Mouse (Mus musculus) kidney, postnatal 0 days (tissue): ENCODE data around the gene Supt4a. TPM values are rescaled to one million over a fixed set of nuclear protein-coding genes. Genes with fewer than 3 reads are reported as not detected.

Source experiments
- ATAC-seq: fragments of 200-750 bp; cut with Nextera tagmentation; replicated peaks from 2 replicates; pipeline ENCODE4 v1.8.0; 2017; ENCODE audit warnings: low read depth, moderate number of reproducible peaks, moderate TSS enrichment, moderate library complexity; ENCODE audit not compliant: low FRiP score
- DNase-seq: peaks from one replicate; pipeline ENCODE4 v3.0.0-alpha.2; 2016; ENCODE audit warnings: low spot score
- H3K27ac ChIP-seq: fragments of 300-500 bp; sonication (generic); 2 replicates; pipeline ENCODE4 v1.5.1; 2014; ENCODE audit warnings: mild to moderate bottlenecking
- H3K27me3 ChIP-seq: fragments of 300-500 bp; sonication (generic); 2 replicates; pipeline ENCODE4 v1.6.1; 2014; ENCODE audit warnings: low read length, mixed read lengths; ENCODE audit not compliant: insufficient read depth
- H3K36me3 ChIP-seq: fragments of 300-500 bp; sonication (generic); 2 replicates; pipeline ENCODE4 v1.6.1; 2014; ENCODE audit warnings: low read length, mixed read lengths; ENCODE audit not compliant: insufficient read depth
- H3K4me1 ChIP-seq: fragments of 300-500 bp; sonication (generic); replicated peaks from 2 replicates; pipeline ENCODE4 v1.6.1; 2014; ENCODE audit warnings: antibody characterized with exemption, low read length, mixed read lengths; ENCODE audit not compliant: insufficient read depth
- H3K4me2 ChIP-seq: fragments of 300-500 bp; sonication (generic); 2 replicates; pipeline ENCODE4 v1.6.1; 2014; ENCODE audit warnings: mild to moderate bottlenecking, low read length, moderate library complexity, mixed read lengths
- H3K4me3 ChIP-seq: fragments of 300-500 bp; sonication (generic); replicated peaks from 2 replicates; pipeline ENCODE4 v1.5.1; 2014; ENCODE audit warnings: low read depth, low read length
- H3K9ac ChIP-seq: fragments of 300-500 bp; sonication (generic); 2 replicates; pipeline ENCODE4 v1.6.1; 2014; ENCODE audit warnings: low read depth, low read length
- H3K9me3 ChIP-seq: fragments of 300-500 bp; sonication (generic); replicated peaks from 2 replicates; pipeline ENCODE4 v1.6.1; 2016; ENCODE audit warnings: low read length, inconsistent platforms, mixed read lengths
- CTCF ChIP-seq: IDR thresholded peaks from 2 replicates; pipeline ENCODE4 v1.5.1; 2016; ENCODE audit warnings: antibody characterized with exemption, low read depth, mild to moderate bottlenecking, moderate library complexity
- WGBS: fragments of 180-500 bp; shearing (Covaris S2); extraction: QIAGEN DNeasy Blood & Tissue Kit; methylation state at CpG from one replicate; pipeline ENCODE4 v1.1.7; 2014; 5-methylcytosine and 5-hydroxymethylcytosine counted together
- polyA plus RNA-seq: library from polyadenylated mRNA; unstranded; fragments of >200 nt; fragmentation: Nextera tagmentation; extraction: Ambion mirVana; gene quantifications from 2 replicates; pipeline ENCODE4 v1.2.1, GENCODE M21; 2015

The Supt4a gene
- polyA plus RNA-seq, 1 experiment from 2014 or later = 171 TPM

- no peak overlapping the region for H3K4me3 ChIP-seq
- H3K9me3 ChIP-seq = no peaks in the 10 kb centered on the region
Observed at GRCm38 (mm10) chr11:87701108-87701507, 36.2 kb upstream of the Supt4a start.

DNA sequence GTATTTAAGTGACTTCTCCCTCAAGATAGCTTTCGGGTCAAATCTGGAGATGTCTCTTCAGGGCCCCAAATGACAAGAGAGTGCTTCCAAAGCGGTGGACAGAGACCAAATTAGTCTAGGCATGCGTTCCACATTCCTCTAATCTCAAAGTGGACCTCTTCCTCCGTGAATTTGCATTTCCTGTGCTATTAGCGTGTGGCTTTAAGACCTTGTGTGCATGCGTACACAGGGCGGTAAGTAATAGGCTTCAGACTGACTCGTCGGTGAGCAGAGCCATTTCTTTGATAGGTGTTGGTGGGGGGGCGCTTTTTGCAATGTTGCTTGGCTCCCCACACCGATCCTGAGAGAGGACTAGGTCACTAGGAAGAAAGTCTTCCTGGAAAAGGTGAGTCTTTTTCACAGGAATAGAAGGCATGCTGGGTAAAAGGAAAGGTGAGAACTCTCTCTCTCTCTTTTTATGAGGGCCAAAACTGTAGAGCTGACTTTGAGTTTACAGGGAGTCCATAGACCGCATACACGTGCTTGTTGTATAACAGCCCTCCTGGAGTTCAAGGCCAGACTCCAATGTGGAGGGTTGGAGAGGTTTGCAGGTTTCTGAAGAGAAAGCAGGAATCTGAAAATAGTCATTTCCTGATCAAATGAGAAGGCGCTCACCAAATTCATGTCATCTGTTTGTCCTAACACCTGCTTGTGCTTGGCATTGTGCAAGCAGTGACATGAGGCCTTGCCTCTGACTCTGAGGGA is 35.3 kb upstream of the Supt4a start:
- Histone ChIP-seq H3K9me3 (no peaks in the 10 kb centered on the region), H3K27me3 (no peaks in the 10 kb centered on the region), H3K27ac (no peak overlapping the region), H3K4me1 (peaks cover 5% of the 10 kb centered on the region; the same call in 1 of the 2 replicates), H3K36me3 (no peaks in the 10 kb centered on the region), H3K9ac (no peak overlapping the region), H3K4me2 (no peak overlapping the region), H3K4me3 (no peak overlapping the region)
- 71% methylated on average over 14 of the region's 14 CpGs for WGBS
- ATAC-seq (no peak), DNase-seq (no peak)
- TF ChIP-seq CTCF = no peak

More at GRCm38 (mm10) chr11:87701108-87701507, 36.2 kb upstream of the Supt4a start:
- TF ChIP-seq CTCF = no peak
- Histone ChIP-seq H3K27me3 (no peaks in the 10 kb centered on the region), H3K4me1 (peaks cover 5% of the 10 kb centered on the region; the same call in 1 of the 2 replicates), H3K27ac (no peak overlapping the region), H3K36me3 (no peaks in the 10 kb centered on the region), H3K4me2 (no peak overlapping the region), H3K9ac (no peak overlapping the region)
- ATAC-seq (no peak), DNase-seq (no peak)
- WGBS = 73% methylated on average over 6 of the region's 6 CpGs

DNA sequence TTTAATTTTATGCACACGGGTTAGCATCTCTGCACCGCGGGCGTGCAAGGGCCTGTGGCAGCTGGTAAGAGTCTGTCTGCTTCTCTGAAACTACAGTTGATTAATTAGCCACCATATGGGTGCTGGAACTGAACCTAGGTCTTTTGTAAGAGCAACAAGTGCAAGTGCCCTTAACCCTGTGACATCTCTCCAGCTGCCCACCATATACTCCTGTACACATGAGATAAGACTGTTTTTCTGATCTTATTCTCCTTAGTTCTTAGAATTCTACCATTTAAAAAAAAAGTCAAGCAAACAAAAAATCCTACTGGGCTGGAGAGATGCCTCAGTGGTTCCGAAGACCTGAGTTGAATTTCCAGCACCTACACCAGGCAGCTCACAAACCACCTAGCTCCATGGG is 33.7 kb upstream of the Supt4a start:
- Histone ChIP-seq H3K27me3 (no peaks in the 10 kb centered on the region), H3K36me3 (no peaks in the 10 kb centered on the region), H3K9ac (no peak overlapping the region), H3K4me3 (no peak overlapping the region), H3K9me3 (no peaks in the 10 kb centered on the region), H3K27ac (no peak overlapping the region), H3K4me2 (no peak overlapping the region), H3K4me1 (peaks cover 5% of the 10 kb centered on the region; the same call in 1 of the 2 replicates)
- no peak for DNase-seq
- 73% methylated on average over 5 of the region's 5 CpGs for WGBS
- no peak for ATAC-seq
- TF ChIP-seq CTCF = no peak

GRCm38 (mm10) chr11:87704289-87704688 is 33.1 kb upstream of the Supt4a start:
- Histone ChIP-seq H3K4me3 (no peak overlapping the region), H3K9me3 (no peaks in the 10 kb centered on the region), H3K4me2 (no peak overlapping the region), H3K27ac (no peak overlapping the region), H3K9ac (no peak overlapping the region), H3K36me3 (no peaks in the 10 kb centered on the region), H3K4me1 (peaks cover 5% of the 10 kb centered on the region; the same call in 1 of the 2 replicates), H3K27me3 (no peaks in the 10 kb centered on the region)
- TF ChIP-seq CTCF = no peak
- 64% methylated on average over 9 of the region's 9 CpGs for WGBS
- DNase-seq (no peak), ATAC-seq (no peak)

GRCm38 (mm10) chr11:87707570-87707969 is 29.8 kb upstream of the Supt4a start:
- H3K4me2 ChIP-seq = no peak overlapping the region
- H3K9me3 ChIP-seq = no peaks in the 10 kb centered on the region
- no peak overlapping the region for H3K4me3 ChIP-seq
- DNase-seq (no peak), ATAC-seq (no peak)
- WGBS = 49% methylated on average over 8 of the region's 8 CpGs
- H3K4me1 ChIP-seq = peaks cover 5% of the 10 kb centered on the region; the same call in 1 of the 2 replicates
- TF ChIP-seq CTCF = no peak
- no peaks in the 10 kb centered on the region for H3K27me3 ChIP-seq
- no peaks in the 10 kb centered on the region for H3K36me3 ChIP-seq
- no peak overlapping the region for H3K27ac ChIP-seq
- no peak overlapping the region for H3K9ac ChIP-seq

DNA sequence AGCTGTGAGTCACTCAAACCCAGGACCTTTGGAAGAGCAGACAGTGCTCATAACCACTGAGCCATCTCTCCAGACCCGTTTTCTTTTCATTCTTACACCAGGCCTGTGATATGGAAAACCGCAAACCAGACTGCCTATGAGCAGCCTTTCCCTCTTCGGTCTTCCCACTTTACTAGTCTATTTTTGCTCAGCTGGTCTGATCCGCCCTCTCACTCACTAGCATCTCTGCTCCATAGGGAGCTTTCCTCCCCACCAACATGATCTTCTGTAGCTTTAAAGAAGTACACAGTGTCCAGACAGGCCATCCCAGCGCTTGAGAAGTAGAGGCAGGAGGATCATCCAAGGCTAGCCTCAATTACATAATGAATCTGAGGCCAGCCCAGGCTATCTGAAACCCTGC is 28.4 kb upstream of the Supt4a start:
- 77% methylated on average over 5 of the region's 5 CpGs for WGBS
- no peak overlapping the region for H3K4me3 ChIP-seq
- TF ChIP-seq CTCF = no peak
- H3K4me2 ChIP-seq = peak overlapping the region; percentile 57; the same call in 1 of the 2 replicates
- peak overlapping the region; percentile 52; the same call in 1 of the 2 replicates for H3K27ac ChIP-seq
- no peaks in the 10 kb centered on the region for H3K36me3 ChIP-seq
- H3K27me3 ChIP-seq = no peaks in the 10 kb centered on the region
- ATAC-seq (no peak), DNase-seq (no peak)
- no peaks in the 10 kb centered on the region for H3K9me3 ChIP-seq
- H3K4me1 ChIP-seq = peaks cover 4% of the 10 kb centered on the region; the same call in 1 of the 2 replicates
- no peak overlapping the region for H3K9ac ChIP-seq
